Mouse (Mus musculus): ENCODE measurements at regions not wholly inside any gene's neighbourhood (a gene's known extent, or its start where the extent isn't known, plus 50 kb on each side); places are given as distances from the start of the nearest gene placed in this dataset.

- DNase-seq, result no peak
Measured at GRCm38 (mm10) chr8:116375758-116376157, 129.0 kb upstream of the Dynlrb2 start.

- DNase-seq, result peak in 1 of 2 experiments; percentile 19
Measured at GRCm38 (mm10) chr8:116373063-116373462, 131.7 kb upstream of the Dynlrb2 start.

- DNase-seq, result peak; percentile 42 to 53
Measured at GRCm38 (mm10) chr8:116372574-116372973, 132.2 kb upstream of the Dynlrb2 start.

- DNase-seq, result no peak
Measured at GRCm38 (mm10) chr8:116372056-116372455, 132.7 kb upstream of the Dynlrb2 start.

GRCm38 (mm10) chr8:116367491-116367890, 137.3 kb upstream of the Dynlrb2 start:
- DNase-seq, result no peak

GRCm38 (mm10) chr8:116366706-116367105, 138.1 kb upstream of the Dynlrb2 start:
- no peak for DNase-seq

- no peak for DNase-seq
Measured at GRCm38 (mm10) chr8:116364751-116365150, 140.0 kb upstream of the Dynlrb2 start.

GRCm38 (mm10) chr8:116364172-116364571, 140.6 kb upstream of the Dynlrb2 start:
- DNase-seq, result no peak

- DNase-seq, result no peak
Measured at GRCm38 (mm10) chr8:116362351-116362750, 142.4 kb upstream of the Dynlrb2 start.

GRCm38 (mm10) chr8:116359761-116360160, 145.0 kb upstream of the Dynlrb2 start:
- no peak for DNase-seq

GRCm38 (mm10) chr8:116354756-116355155, 150.0 kb upstream of the Dynlrb2 start:
- DNase-seq, result no peak

- no peak for DNase-seq
Measured at GRCm38 (mm10) chr8:116353911-116354310, 150.9 kb upstream of the Dynlrb2 start.

GRCm38 (mm10) chr8:116352635-116353034, 152.1 kb upstream of the Dynlrb2 start:
- no peak for DNase-seq

GRCm38 (mm10) chr8:116348971-116349370, 155.8 kb upstream of the Dynlrb2 start:
- no peak for DNase-seq

GRCm38 (mm10) chr8:116346990-116347389, 157.8 kb upstream of the Dynlrb2 start:
- no peak for DNase-seq

- DNase-seq, result no peak
Measured at GRCm38 (mm10) chr8:116344590-116345222, 160.1 kb upstream of the Dynlrb2 start.

- no peak for DNase-seq
Measured at GRCm38 (mm10) chr8:116343534-116343933, 161.2 kb upstream of the Dynlrb2 start.

- DNase-seq, result no peak
Measured at GRCm38 (mm10) chr8:116334772-116335171, 170.0 kb upstream of the Dynlrb2 start.

- DNase-seq, result no peak
Measured at GRCm38 (mm10) chr8:116334101-116334500, 170.7 kb upstream of the Dynlrb2 start.

- DNase-seq, result no peak
Measured at GRCm38 (mm10) chr8:116320014-116320680, 184.6 kb upstream of the Dynlrb2 start.

GRCm38 (mm10) chr8:116315410-116315809, 189.4 kb upstream of the Dynlrb2 start:
- no peak for DNase-seq

GRCm38 (mm10) chr8:116314429-116315092, 190.2 kb upstream of the Dynlrb2 start:
- DNase-seq, result no peak

GRCm38 (mm10) chr8:116298891-116299290, 205.9 kb upstream of the Dynlrb2 start:
- DNase-seq, result no peak

GRCm38 (mm10) chr8:116290671-116291245, 214.0 kb upstream of the Dynlrb2 start:
- DNase-seq, result no peak

Measured in lung, adult 18-20 months (tissue).